Mouse (Mus musculus) ovary, postnatal 14 days (tissue): Measurements from ENCODE around the gene Serinc3.
A peak's percentile ranks its signal among the peaks of the same experiment; 100 is the strongest.
"Not testable (repeated sequence)": the region's sequence is repeated elsewhere in the genome, so short reads cannot be mapped to it uniquely, and the experiment has no call there.

Experiments
- DNase-seq: peaks from one replicate; pipeline ENCODE4 v3.0.0; 2022; ENCODE audit warnings: low spot score

Serinc3 gene

GRCm38 (mm10) chr2:163631223-163631622 lies 13.7 kb downstream of the Serinc3 start:
- DNase-seq = no peak

DNA sequence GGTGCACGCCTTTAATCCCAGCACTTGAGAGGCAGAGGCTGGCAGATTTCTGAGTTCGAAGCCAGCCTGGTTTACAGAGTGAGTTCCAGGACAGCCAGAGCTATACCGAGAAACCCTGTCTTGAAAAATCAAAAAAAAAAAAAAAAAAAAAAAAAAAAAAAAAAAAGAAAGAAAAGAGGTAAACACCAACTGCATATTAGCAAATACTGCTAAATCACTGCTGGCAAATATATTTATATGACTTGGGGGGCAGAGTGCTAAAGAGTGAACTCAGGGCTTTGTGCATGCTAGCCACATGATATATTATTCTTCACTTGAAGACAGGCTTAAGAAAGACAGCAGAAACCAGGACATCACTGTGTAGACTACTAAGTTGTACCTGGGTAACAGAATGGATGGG lies 23.5 kb downstream of the Serinc3 start:
- not testable (repeated sequence) for DNase-seq

DNA sequence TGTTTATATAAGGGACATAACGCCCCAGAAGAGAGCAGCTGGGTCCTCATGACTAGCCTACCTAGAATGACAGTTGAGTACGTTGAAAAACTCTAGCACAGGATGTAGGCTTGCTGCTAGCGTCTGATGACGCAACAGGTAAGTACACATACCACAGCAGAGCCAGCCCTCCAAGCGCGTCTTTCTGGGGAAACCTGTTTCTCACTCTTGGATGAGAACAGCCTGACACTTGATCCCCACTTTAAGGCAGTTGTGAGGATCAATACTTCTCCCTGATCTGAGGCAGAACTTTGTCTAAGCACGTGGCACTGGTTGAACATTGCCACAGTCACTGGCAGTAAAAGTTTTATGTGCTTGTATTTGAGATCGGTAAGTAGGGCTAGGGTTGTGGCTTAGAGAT lies 24.5 kb downstream of the Serinc3 start:
- no peak for DNase-seq

DNA sequence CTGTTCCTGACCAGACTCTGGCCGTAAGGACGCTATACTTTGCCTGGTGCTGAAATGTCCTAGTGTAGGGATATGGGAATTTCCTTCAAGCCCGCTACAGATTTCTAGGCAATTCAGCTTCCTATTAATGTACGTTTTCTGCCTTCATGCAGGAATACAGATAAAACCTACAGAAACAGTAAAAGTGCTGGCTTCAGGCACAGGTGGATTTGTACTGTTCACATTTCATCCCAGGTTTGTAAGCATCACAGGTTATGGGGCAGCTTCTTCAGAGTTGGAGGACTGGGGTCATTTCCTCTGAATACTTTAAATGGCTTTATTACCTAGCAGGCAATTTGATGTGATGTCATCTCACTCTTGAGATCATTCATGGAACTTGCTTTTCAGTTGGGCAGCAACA lies 27.1 kb downstream of the Serinc3 start:
- no peak for DNase-seq

- DNase-seq = no peak
Measured at GRCm38 (mm10) chr2:163617232-163617863, 27.6 kb downstream of the Serinc3 start.

GRCm38 (mm10) chr2:163616652-163617227 lies 28.2 kb downstream of the Serinc3 start:
- no peak for DNase-seq

- DNase-seq = no peak
Measured at GRCm38 (mm10) chr2:163615906-163616651, 28.9 kb downstream of the Serinc3 start.

- DNase-seq = no peak
Measured at GRCm38 (mm10) chr2:163615401-163615800, 29.5 kb downstream of the Serinc3 start.

DNA sequence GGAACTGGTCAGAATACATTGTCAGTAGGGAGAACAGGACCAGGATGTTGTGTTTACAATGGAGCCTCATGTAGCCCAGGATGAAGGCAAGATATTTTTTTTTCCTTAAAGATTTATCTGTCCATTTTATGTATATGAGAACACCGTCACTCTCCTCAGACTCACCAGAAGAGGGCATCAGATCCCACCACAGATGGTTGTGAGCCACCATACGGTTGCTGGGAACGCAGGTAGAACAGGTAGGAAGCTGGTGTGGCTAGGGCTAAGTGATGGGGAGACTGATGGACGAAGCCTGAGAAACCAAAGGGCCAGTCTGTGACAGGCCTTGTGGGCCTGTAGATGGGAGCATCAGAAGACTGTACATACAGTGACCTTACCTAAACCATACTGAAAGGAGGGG lies 30.9 kb downstream of the Serinc3 start:
- no peak for DNase-seq

- no peak for DNase-seq
Measured at GRCm38 (mm10) chr2:163613206-163613605, 31.7 kb downstream of the Serinc3 start.

DNA sequence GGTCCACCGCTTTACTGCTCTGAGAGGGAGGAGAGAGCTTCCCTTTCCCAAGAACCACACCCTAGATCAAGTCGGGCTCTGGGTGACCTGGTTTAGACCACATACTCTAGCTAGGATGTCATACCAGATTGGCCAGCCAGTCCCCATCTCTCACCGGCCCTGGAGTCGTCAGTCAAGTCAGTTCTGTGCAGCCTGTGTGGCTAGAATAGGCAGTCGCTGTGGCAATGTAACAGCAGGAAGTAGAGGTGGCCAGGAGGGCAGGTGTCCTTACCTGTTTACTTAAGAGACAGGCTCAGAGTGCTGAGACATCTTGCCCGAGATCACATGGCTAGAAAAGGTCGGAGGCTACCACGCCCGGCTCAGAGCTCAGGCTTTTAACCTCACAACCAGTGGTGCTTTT lies 33.8 kb downstream of the Serinc3 start:
- no peak for DNase-seq

GRCm38 (mm10) chr2:163609281-163609975 lies 35.5 kb downstream of the Serinc3 start:
- DNase-seq = no peak

- DNase-seq = no peak
Measured at GRCm38 (mm10) chr2:163608008-163608407, 36.9 kb downstream of the Serinc3 start.

GRCm38 (mm10) chr2:163606161-163606560 lies 38.8 kb downstream of the Serinc3 start:
- DNase-seq = no peak

DNA sequence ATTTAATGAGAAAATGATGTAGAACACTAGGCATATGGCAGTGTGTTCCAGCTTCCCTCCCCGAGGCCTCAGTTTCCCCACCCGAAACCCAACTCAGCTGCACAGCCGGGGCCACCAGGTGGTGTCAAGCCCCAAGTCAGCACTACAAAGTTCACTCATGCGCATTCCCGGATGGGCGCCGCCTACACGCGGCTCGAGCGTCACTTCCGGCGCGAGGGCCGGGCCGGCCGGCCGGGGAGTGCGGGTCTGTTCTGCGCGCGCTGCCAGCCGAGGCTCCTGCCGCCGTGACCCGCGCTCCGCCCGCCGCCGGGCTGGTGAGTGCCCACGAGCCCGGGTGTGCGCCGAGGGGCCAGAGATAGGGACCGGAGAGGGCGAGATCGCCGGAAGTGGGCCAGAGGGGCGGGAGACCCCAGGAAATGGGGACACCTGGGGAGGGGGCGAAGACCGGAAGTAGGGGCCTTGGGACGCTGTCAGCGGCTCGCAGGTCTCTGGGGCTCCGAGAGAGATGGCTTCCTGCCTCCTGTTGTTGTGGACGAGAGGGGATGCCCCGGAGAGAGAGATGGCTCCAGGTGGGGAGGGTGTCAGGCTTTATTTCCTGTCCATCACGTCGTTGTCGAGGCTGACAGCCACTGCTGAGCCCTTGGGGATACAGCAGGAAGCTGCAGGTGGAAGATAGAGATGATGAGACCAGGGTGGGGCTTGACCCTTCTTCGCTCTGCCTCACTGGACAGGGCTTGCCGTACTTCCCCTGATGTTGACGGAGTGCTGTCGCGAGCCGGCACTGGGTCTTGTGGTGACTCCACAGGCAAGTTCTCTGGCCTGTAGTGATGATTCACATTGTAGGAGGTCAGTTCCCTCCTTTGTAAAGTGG lies 42.6 kb downstream of the Serinc3 start, which contains the start of gene Ttpal:
TSS of gene Ttpal (plus strand) at position 214 of the 871 bp plus-strand sequence.
- peak; percentile 79 for DNase-seq

- DNase-seq = no peak
Measured at GRCm38 (mm10) chr2:163601712-163602100, 43.2 kb downstream of the Serinc3 start.

GRCm38 (mm10) chr2:163601066-163601465 lies 43.9 kb downstream of the Serinc3 start:
- no peak for DNase-seq

- DNase-seq = peak; percentile 52
Measured at GRCm38 (mm10) chr2:163599226-163599625, 45.7 kb downstream of the Serinc3 start.

- DNase-seq = peak; percentile 32
Measured at GRCm38 (mm10) chr2:163597661-163598060, 47.3 kb downstream of the Serinc3 start.

DNA sequence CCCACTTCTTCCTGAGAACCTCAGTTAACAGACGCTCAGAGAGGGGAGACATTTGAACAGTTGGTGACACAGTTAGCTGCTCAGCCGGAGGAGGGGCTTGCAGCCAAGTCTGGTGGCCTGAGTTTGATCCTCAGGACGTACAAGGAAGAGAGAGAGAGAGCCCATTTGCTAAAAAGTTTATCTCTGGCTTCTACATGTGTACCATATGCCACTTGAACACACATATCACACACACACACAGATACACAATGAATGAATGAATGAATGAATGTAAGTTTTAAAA lies 48.1 kb downstream of the Serinc3 start:
- no peak for DNase-seq

GRCm38 (mm10) chr2:163596057-163596872 lies 48.7 kb downstream of the Serinc3 start:
- no peak for DNase-seq
